Mouse (Mus musculus) layer of hippocampus, postnatal 14 days (tissue): ENCODE data around the gene Rnf38. TPM values are rescaled to one million over a fixed set of nuclear protein-coding genes. Genes with fewer than 3 reads are reported as not detected.

ENCODE experiments used
- DNase-seq, 2 experiments: peaks; one replicate each; pipeline ENCODE4 v3.0.0; 2021 to 2022; ENCODE audit warnings: low spot score in 2 of 2, mixed read lengths in 1 of 2
- total RNA-seq, 2 experiments: library from RNA; stranded (reverse); gene quantifications; 2 replicates each; pipeline ENCODE4 v1.2.3; 2021

Gene Rnf38
- total RNA-seq, 2 experiments from 2014 or later = 58.5 to 63.4 TPM

DNA sequence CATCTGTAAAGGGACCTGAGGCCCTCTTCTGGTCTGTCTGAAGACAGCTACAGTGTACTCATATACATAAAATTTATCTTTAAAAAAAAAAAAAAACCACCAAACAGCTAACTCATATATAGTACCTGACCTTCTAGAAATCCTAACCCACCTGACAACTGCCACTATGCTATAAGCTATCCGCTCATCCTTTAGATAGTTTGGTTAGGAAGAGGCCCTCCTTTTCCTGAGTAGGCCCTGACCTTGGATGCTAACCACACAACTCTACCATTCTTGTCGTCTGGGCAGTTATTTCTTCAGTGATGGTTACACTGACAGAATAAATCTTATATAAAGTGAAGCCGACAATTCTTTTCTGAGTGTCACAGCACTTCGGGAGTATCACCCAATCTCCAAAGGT, 80.7 kb downstream of the Rnf38 start:
- no peak for DNase-seq

GRCm38 (mm10) chr4:44126805-44127204, 106.8 kb downstream of the Rnf38 start:
- no peak for DNase-seq

- DNase-seq = peak in 1 of 2 experiments; percentile 52
Measured at GRCm38 (mm10) chr4:44119410-44120201, 114.0 kb downstream of the Rnf38 start.

GRCm38 (mm10) chr4:44115046-44115445, 118.5 kb downstream of the Rnf38 start:
- no peak for DNase-seq

DNA sequence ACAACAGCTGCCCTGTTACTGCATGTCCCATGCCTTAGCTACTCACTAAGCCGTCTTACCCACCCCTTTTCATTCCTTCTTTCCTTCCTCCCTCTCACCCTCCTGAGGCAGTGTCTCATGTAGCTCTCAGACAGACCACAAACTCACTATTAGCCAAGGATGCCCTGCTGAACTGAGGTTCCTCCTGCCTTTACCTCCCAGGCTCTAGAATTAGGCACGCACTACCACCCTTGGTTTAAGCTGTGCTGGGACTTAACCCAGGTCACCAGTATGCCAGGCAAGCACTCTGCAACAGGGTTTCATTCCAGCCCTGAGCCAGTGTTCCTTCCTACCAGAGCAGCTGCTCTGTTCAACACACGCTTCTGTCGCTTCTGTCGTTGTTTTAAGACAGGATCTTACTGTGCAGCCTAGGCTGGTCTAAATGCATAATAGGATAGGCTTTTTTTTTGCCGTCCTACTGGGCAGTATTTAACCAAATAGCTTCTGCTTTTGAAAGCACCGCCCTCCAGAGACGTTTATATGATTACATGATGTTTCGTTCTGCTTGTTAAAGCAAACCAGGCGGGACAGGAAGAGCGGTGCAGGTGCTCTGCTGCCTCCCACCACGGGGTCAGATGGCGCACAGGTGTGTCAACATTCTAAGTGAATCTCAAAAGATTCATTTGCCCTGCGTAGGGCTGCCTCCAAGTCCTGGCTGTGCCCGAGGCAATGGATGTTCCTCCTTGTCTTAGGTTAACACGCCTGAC, 120.0 kb downstream of the Rnf38 start:
- peak; percentile 14 to 39 for DNase-seq

DNA sequence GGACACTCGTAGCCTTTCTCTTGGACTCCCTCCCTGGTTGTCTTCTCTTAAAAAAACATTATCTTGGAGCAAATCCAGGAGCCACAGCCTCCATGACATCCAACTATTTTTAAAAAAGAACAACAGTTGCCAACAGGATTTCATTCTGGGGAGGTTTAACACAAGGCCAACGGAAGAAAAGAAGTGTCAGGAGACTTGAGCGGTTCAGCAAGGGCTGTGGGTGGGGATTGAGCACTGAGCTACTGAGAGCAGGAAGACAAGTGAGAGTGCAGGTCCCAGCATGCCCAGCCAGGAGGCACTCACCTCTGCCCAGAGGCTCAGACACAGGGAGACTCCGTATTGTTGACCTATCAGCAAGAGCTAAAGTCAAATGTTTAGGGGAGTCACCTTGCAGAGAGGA, 120.8 kb downstream of the Rnf38 start:
- DNase-seq = no peak

DNA sequence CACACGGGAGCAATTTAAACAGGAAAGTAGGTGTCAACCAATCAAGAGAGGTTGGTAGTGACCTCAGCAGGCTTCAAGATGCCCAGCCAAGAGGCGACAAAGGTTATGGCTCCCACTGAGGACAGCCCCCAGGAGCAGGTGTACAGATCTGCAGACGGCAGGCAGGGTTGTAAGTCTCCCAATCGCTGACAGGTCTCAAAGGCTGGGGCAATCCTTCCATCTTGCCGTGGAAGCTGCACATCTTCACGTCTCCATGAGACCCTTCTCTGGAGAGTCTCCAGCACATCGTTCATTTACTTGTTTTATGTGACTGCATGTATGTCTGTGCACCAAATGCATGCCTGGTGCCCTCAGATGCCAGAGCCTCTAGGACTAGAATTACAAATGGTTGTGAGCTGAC, 122.8 kb downstream of the Rnf38 start:
- DNase-seq = no peak

DNA sequence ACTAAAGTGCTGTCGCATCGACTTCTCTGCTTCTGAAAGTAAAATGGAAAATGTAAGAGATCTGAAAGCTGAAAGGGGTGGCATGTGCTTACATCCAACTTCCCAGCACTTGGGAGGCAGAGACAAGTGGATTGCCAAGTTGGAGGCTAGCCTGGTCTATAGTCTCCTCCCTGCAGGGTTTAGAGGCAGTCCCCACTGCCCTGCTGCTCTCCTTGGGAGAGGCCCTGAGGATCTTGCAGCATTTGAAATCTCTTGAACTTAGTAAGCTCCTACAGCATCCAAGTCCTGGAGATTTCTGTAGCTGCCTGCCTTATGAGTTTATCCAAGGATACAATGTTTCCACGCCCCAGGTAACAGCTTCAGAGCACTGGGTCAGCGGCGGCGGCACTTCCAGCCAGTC, 125.3 kb downstream of the Rnf38 start:
- no peak for DNase-seq

DNA sequence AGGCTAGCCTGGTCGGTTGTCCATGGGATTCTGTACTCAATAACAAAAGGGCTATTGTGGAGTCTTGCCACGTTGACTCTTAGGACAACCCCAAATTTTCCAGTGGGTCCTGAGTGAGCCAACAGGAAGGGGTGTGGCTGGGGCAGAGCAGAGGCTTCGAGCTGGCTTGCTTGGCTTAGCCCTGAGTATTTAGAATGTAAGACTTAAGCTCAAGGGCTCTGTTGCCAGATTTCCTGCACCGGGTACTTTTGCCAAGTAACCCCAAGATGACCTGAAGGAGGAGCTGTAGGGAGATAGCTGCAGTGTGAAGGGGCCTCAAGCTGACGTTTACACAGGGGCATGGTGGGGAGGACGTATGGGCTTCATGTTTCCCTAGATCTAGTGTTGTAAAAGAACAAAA, 126.2 kb downstream of the Rnf38 start:
- DNase-seq = no peak

- no peak for DNase-seq
Measured at GRCm38 (mm10) chr4:44106297-44106821, 127.2 kb downstream of the Rnf38 start.

- no peak for DNase-seq
Measured at GRCm38 (mm10) chr4:44104195-44104917, 129.2 kb downstream of the Rnf38 start.

- no peak for DNase-seq
Measured at GRCm38 (mm10) chr4:44103620-44104019, 130.0 kb downstream of the Rnf38 start.

DNA sequence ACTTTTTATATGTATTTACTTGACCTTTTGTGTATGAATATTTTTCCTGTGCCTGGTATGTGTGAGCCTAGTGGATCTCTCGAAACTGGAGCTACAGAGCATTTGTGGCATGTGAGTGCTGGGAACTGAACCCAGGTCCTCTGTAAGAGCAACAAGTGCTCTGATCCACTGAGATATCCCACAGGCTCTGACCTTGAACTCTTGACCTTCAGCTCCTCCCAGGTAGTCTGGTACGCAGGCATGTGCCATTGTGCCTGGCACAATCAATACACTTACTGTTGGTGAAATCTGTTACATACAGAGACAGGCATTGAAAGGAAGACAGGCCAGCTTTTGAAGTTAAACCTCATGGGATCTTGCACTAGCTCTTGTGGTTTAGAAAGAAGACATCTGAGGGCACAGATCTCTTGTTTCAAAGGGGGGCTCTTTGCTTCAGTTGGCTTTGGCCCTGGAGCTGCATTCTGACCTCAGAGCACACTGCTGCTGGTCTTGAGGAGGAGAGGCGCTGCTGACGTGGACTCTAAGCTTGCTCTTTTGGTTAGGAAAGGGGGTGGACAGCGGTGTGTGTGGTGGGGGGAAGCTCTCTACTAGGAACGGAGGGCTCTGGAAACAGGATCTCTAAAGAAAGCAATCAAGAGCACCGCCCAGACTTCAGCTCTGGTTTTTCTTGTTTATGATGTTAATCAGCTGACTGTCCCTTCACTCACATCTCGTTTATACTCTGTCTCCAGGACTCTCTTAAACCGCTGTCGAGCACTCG, 135.8 kb downstream of the Rnf38 start:
- DNase-seq = no peak

GRCm38 (mm10) chr4:44094475-44094874, 139.1 kb downstream of the Rnf38 start:
- no peak for DNase-seq

DNA sequence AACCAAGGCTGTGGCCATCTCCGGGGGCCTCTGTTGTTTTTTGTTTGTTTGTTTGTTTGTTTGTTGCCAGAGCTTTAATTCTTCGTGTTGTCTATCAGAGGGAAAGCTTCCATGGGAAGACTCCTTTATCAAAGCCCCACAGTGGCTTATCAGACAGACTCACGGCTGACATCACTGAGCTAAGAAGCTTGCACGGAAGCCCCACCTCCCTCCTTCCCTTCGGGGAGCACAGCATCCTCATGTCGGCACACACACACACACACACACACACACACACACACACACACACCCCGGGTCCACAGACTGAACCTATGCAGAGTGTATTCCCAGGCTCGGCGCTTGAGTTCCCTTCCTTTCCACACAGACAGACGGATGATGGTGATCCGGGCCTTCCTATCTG, 141.2 kb downstream of the Rnf38 start:
- DNase-seq = no peak

GRCm38 (mm10) chr4:44085566-44085965, 148.0 kb downstream of the Rnf38 start:
- no peak for DNase-seq

- no peak for DNase-seq
Measured at GRCm38 (mm10) chr4:44084602-44085325, 148.8 kb downstream of the Rnf38 start.

GRCm38 (mm10) chr4:44083945-44084344, 149.6 kb downstream of the Rnf38 start, which contains the start of gene Gne:
Gene Gne (minus strand): TSS chr4:44084177.
- DNase-seq = no peak

GRCm38 (mm10) chr4:44078358-44078933, 155.1 kb downstream of the Rnf38 start:
- no peak for DNase-seq
